Mouse (Mus musculus): Measurements from ENCODE around the gene Zfp651. TPM values are rescaled to one million over a fixed set of nuclear protein-coding genes. Genes with fewer than 3 reads are reported as not detected.
A peak's percentile ranks its signal among the peaks of the same experiment; 100 is the strongest.

Gene Zfp651
- total RNA-seq (2021), result 100 to 1,000 TPM; 123 to 131 TPM
- long read RNA-seq, experiment 1, full-length matches to known transcripts, result 70 of 157 reads
- long read RNA-seq, experiment 1, partial matches to known transcripts, result 75 of 157 reads
- long read RNA-seq, experiment 1, other reads (novel, unspliced or antisense), result 12 of 157 reads
- long read RNA-seq, experiment 2, full-length matches to known transcripts, result 54 of 131 reads
- long read RNA-seq, experiment 2, partial matches to known transcripts, result 69 of 131 reads
- long read RNA-seq, experiment 2, other reads (novel, unspliced or antisense), result 8 of 131 reads

- DNase-seq (ENCODE audit: low spot score), result no peak
These were observed at the start of gene Zfp651 for GRCm38 (mm10) chr9:121759091-121760081. Zfp651 (plus strand) TSS chr9:121759330.

GRCm38 (mm10) chr9:121709898-121710583 lies 49.1 kb upstream of the Zfp651 start, which contains the start of gene Ss18l2:
Ss18l2 (plus strand) TSS chr9:121710329.
- DNase-seq (ENCODE audit: low spot score), result peak; percentile 99

GRCm38 (mm10) chr9:121710584-121710975 lies 48.5 kb upstream of the Zfp651 start:
- DNase-seq (ENCODE audit: low spot score), result no peak

GRCm38 (mm10) chr9:121717048-121717447 lies 42.1 kb upstream of the Zfp651 start:
- DNase-seq (ENCODE audit: low spot score), result no peak

GRCm38 (mm10) chr9:121718070-121718705 lies 40.9 kb upstream of the Zfp651 start:
- no peak for DNase-seq (ENCODE audit: low spot score)

- DNase-seq (ENCODE audit: low spot score), result peak; percentile 98
These were observed 40.3 kb upstream of the Zfp651 start, which contains the start of gene Nktr for GRCm38 (mm10) chr9:121718792-121719318. Nktr (plus strand) TSS chr9:121719169.

- DNase-seq (ENCODE audit: low spot score), result peak; percentile 56
These were observed 39.5 kb upstream of the Zfp651 start for GRCm38 (mm10) chr9:121719347-121720331.

GRCm38 (mm10) chr9:121740490-121740889 lies 18.6 kb upstream of the Zfp651 start:
- no peak for DNase-seq (ENCODE audit: low spot score)

GRCm38 (mm10) chr9:121741168-121741567 lies 18.0 kb upstream of the Zfp651 start:
- no peak for DNase-seq (ENCODE audit: low spot score)

GRCm38 (mm10) chr9:121744051-121744450 lies 15.1 kb upstream of the Zfp651 start:
- DNase-seq (ENCODE audit: low spot score), result no peak

- no peak for DNase-seq (ENCODE audit: low spot score)
These were observed 6.4 kb upstream of the Zfp651 start for GRCm38 (mm10) chr9:121752774-121753173.

- no peak for DNase-seq (ENCODE audit: low spot score)
These were observed 4.5 kb upstream of the Zfp651 start for GRCm38 (mm10) chr9:121754624-121755023.

- DNase-seq (ENCODE audit: low spot score), result no peak
These were observed 2.3 kb upstream of the Zfp651 start for GRCm38 (mm10) chr9:121756785-121757184.

GRCm38 (mm10) chr9:121757432-121757831 lies 1.7 kb upstream of the Zfp651 start:
- DNase-seq (ENCODE audit: low spot score), result no peak

- peak; percentile 53 for DNase-seq (ENCODE audit: low spot score)
These were observed 1.0 kb upstream of the Zfp651 start for GRCm38 (mm10) chr9:121757835-121758814.

GRCm38 (mm10) chr9:121760271-121761090 lies 1.4 kb downstream of the Zfp651 start:
- peak; percentile 70 for DNase-seq (ENCODE audit: low spot score)

- no peak for DNase-seq (ENCODE audit: low spot score)
These were observed 2.0 kb downstream of the Zfp651 start for GRCm38 (mm10) chr9:121761091-121761665.
